34 mouse cellular contexts compared by ENCODE assay signal in the genomic region with DNA sequence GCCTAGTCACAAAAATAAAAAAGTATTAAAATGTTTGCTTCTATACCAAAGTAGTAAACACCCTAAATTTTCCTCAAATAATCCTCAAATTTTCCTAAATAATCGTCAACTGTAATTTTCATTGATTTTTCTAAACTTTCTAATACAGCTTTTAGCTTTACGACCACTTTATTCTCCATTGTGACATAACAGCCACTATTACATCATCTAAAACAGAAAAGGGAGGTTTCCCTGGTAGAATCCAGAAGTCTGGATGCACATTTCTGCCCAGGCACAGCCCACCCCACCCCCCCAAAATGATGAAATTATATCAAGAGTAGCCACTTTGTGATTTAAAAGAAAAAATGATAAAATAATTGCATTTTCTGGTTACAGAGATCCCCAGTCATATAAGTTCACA. TPM values are rescaled to one million over a fixed set of nuclear protein-coding genes. Genes with fewer than 3 reads are reported as not detected.
"Had no signal": no experiment of that assay in that cellular context is flagged by ENCODE, and none has a peak within 500 bp of the region (broad histone marks: within the 10 kb centered on the region; RNA-seq: fewer than 3 reads in every experiment).

No protein-coding gene starts in this region.

- H3K4me2 ChIP-seq: heart, embryonic 11.5 days; heart, embryonic 12.5 days; heart, embryonic 13.5 days; heart, embryonic 15.5 days; hindbrain, embryonic 12.5 days; hindbrain, embryonic 13.5 days; hindbrain, embryonic 14.5 days; hindbrain, embryonic 15.5 days; intestine, embryonic 15.5 days; kidney, embryonic 15.5 days had no signal

- H3K4me3 ChIP-seq: heart, embryonic 10.5 days; heart, embryonic 12.5 days; heart, embryonic 13.5 days; heart, embryonic 15.5 days; hindbrain, embryonic 10.5 days; hindbrain, embryonic 12.5 days; hindbrain, embryonic 13.5 days; hindbrain, embryonic 15.5 days; intestine, embryonic 15.5 days; kidney, embryonic 15.5 days; layer of hippocampus, adult 2 months had no signal

- DNase-seq: heart, postnatal 10 days; heart, postnatal 14 days; heart, postnatal 36 days; heart, postnatal 4 days; kidney, adult 11 months; kidney, adult 18-20 months; kidney, adult 8-10 months; kidney, adult 9 months; kidney, postnatal 25 days; kidney, postnatal 36 days; layer of hippocampus, adult 9-11 months; layer of hippocampus, postnatal 36 days had no signal

- H3K36me3 ChIP-seq: heart, embryonic 10.5 days; heart, embryonic 12.5 days; heart, embryonic 13.5 days; heart, embryonic 15.5 days; hindbrain, embryonic 10.5 days; hindbrain, embryonic 12.5 days; hindbrain, embryonic 13.5 days; hindbrain, embryonic 15.5 days; intestine, embryonic 15.5 days; kidney, embryonic 15.5 days had no signal

RNA-seq across cellular contexts. Expression of gene Gdf7, which starts 5.6 kb away (rescaled TPM):
- total RNA-seq: hematopoietic stem cell, adult 5-6 weeks; layer of hippocampus, adult 2 months; layer of hippocampus, postnatal 25 days had no signal
- polyA plus RNA-seq: heart, embryonic 13.5 days; heart, embryonic 14.5 days; heart, embryonic 15.5 days; heart, embryonic 16.5 days; heart, postnatal 0 days; inflammation-experienced regulatory T-cells, adult 6 months; intestine, embryonic 14.5 days; intestine, embryonic 15.5 days; intestine, embryonic 16.5 days; intestine, postnatal 0 days had no signal
